Mouse (Mus musculus): ENCODE results near the gene Pitpnm1.

DNA sequence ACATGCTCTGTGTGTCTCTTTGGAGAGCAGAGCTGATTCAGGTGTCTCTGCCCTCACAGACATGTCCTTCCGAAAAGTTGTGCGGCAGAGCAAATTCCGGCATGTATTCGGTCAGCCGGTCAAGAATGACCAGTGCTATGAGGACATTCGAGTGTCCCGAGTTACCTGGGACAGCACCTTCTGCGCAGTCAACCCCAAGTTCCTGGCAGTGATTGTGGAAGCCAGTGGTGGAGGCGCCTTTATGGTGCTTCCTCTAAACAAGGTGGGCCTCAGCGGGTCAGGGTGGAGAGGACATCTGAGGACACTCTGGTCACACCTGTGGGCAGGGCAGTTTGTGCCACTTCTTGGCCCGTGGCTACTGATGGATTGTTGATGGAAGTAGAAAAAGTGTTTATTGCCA, 49.5 kb downstream of the Pitpnm1 start:
- TF ChIP-seq CTCF (IDR thresholded peaks at IDR 0.05; ENCODE audit: extremely low read depth, insufficient read depth, insufficient read length, insufficient replicate concordance) (no peak), POLR2A (IDR thresholded peaks at IDR 0.05; ENCODE audit: low read depth, low read length) (no peak)
